Comparison of ENCODE assay signal across 18 mouse cellular contexts in genomic region chr5:66310328-66310727, GRCm38 (mm10). TPM values are rescaled to one million over a fixed set of nuclear protein-coding genes. Genes with fewer than 3 reads are reported as not detected.
DNase-seq lines count a peak whose midpoint lies in the region.
"Had no signal": no experiment of that assay in that cellular context is flagged by ENCODE, and none has a peak within 500 bp of the region (broad histone marks: within the 10 kb centered on the region; RNA-seq: fewer than 3 reads in every experiment).

No protein-coding gene starts in this region.

- DNase-seq in embryo, embryonic 9.5 days (ENCODE audit: extremely low spot score): peak; percentile 20
- no peak for DNase-seq in embryo, embryonic 10 days (ENCODE audit: low spot score)
- peak; percentile 63 for DNase-seq in heart, embryonic 10.5 days (ENCODE audit: low spot score)
- no peak for DNase-seq in heart, adult 9 months (ENCODE audit: low spot score in 2 of 2)
- DNase-seq: adrenal gland, adult 2 months; adrenal gland, postnatal 10 days; adrenal gland, postnatal 25 days; cerebellum, adult 11 months; cerebellum, adult 18-20 months; cerebellum, adult 8-10 months; cerebellum, adult 9-11 months; cerebellum, postnatal 14 days; cerebellum, postnatal 36 days had no signal

- no peaks in the 10 kb centered on the region for H3K9me3 ChIP-seq in heart, embryonic 10.5 days
- H3K9me3 ChIP-seq: embryonic facial prominence, embryonic 13.5 days; embryonic facial prominence, embryonic 15.5 days; forebrain, embryonic 10.5 days; forebrain, embryonic 12.5 days had no signal

- 81% methylated on average over 9 of the region's 9 CpGs for WGBS in heart, embryonic 10.5 days

- 0 out of 2 replicates have a peak, but pooled peaks cover 9% of the 10 kb centered on the region for H3K4me1 ChIP-seq in heart, embryonic 10.5 days
- H3K4me1 ChIP-seq: embryonic facial prominence, embryonic 13.5 days; embryonic facial prominence, embryonic 15.5 days; forebrain, embryonic 10.5 days had no signal

- H3K27ac ChIP-seq in heart, embryonic 10.5 days: no peak overlapping the region
- H3K27ac ChIP-seq: embryonic facial prominence, embryonic 13.5 days; embryonic facial prominence, embryonic 15.5 days; forebrain, embryonic 10.5 days; forebrain, embryonic 12.5 days had no signal

- no peak overlapping the region for H3K4me3 ChIP-seq in heart, embryonic 10.5 days
- H3K4me3 ChIP-seq: embryonic facial prominence, embryonic 13.5 days; embryonic facial prominence, embryonic 15.5 days; erythroblast, embryonic 14.5 days; forebrain, embryonic 10.5 days; forebrain, embryonic 12.5 days had no signal

- peaks cover 23% of the 10 kb centered on the region for H3K36me3 ChIP-seq in heart, embryonic 10.5 days

- no peaks in the 10 kb centered on the region for H3K27me3 ChIP-seq in heart, embryonic 10.5 days (ENCODE audit: insufficient read depth, poor library complexity, severe bottlenecking)
- H3K27me3 ChIP-seq: embryonic facial prominence, embryonic 13.5 days; embryonic facial prominence, embryonic 15.5 days; forebrain, embryonic 12.5 days had no signal

RNA-seq across cellular contexts. Expression of gene Nsun7, which starts 50.6 kb away (rescaled TPM):
- 0.14 TPM in 1 of 2 replicates, not detected in the other for polyA plus RNA-seq in heart, embryonic 10.5 days (2016; fragmentation: Nextera tagmentation; extraction: Ambion mirVana)
- polyA plus RNA-seq: erythroblast, embryonic 14.5 days had no signal

Comparison
In these comparisons a context has a peak if more than half of its experiments do, and no peak if none do; other contexts are left out.
1. DNase-seq: peak in embryo, embryonic 9.5 days (single experiment) and heart, embryonic 10.5 days (single experiment); none in embryo, embryonic 10 days (single experiment) and heart, adult 9 months (0 of 2).